Mouse (Mus musculus): Measurements from ENCODE around the gene Cep89. TPM values are rescaled to one million over a fixed set of nuclear protein-coding genes. Genes with fewer than 3 reads are reported as not detected.

Gene Cep89
- total and polyA plus RNA-seq, 2 experiments from 2014 or later = 7.7 to 27.6 TPM

DNA sequence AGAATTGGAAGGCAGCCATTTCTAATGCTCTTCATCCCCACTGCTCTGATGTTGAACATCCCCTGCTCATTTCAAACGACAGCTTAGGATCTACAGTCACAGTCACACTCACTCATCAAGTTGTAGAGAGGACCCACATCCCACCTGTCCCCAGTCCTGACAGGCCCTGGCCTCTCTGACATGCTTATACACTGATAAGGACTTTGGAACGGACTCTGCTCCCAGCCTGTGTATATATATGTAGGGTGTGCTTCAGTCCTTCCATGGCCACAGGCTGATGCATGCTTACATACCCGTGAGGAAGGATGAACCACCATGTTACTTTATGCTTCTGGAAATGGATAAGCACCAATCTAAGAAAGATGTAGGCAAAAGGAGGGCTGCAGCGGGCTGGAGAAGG, 64.1 kb downstream of the Cep89 start:
- Histone ChIP-seq H3K9me3 (ENCODE audit: low read length) (no peaks in the 10 kb centered on the region), H3K4me1 (ENCODE audit: insufficient read depth, low read length) (no peaks in the 10 kb centered on the region), H3K4me3 (ENCODE audit: low read depth, low read length) (no peak overlapping the region), H3K27me3 (ENCODE audit: insufficient read depth, low read length) (no peaks in the 10 kb centered on the region), H3K4me2 (ENCODE audit: low read depth, low read length, poor library complexity, severe bottlenecking) (no peak overlapping the region), H3K9ac (replicated peaks; ENCODE audit: low read length, poor library complexity, severe bottlenecking) (no peak overlapping the region), H3K36me3 (ENCODE audit: insufficient read depth, low read length) (peaks cover 4% of the 10 kb centered on the region; the same call in 1 of the 2 replicates), H3K27ac (ENCODE audit: low read depth, low read length) (no peak overlapping the region)
- 88% methylated on average over 4 of the region's 4 CpGs for WGBS
- TF ChIP-seq CTCF (IDR thresholded peaks at IDR 0.05) = no peak
- DNase-seq (ENCODE audit: low spot score) (no peak), ATAC-seq (ENCODE audit: low FRiP score) (no peak)

DNA sequence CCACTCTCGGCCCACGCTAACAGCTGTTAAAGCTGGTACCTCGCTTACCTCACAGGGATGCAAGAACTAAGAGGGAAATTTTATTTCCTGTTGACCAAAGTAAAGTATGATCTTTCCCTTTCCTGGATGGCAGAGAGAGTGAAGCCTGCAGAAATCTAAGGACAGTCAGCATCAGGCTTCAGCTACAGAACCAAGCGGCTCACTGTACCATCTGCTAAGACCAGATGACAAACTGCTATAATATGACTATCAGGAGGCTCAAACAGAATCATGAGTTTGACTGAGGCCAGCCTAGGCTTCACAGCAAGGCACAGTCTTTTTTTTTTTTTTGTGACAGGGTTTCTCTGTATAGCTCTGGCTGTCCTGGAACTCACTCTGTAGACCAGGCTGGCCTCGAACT, 68.2 kb downstream of the Cep89 start:
- Histone ChIP-seq H3K36me3 (ENCODE audit: insufficient read depth, low read length) (peaks cover 9% of the 10 kb centered on the region; the same call in 1 of the 2 replicates), H3K4me3 (ENCODE audit: low read depth, low read length) (no peak overlapping the region), H3K4me1 (ENCODE audit: insufficient read depth, low read length) (no peaks in the 10 kb centered on the region), H3K9me3 (ENCODE audit: low read length) (no peaks in the 10 kb centered on the region), H3K9ac (replicated peaks; ENCODE audit: low read length, poor library complexity, severe bottlenecking) (no peak overlapping the region), H3K27ac (ENCODE audit: low read depth, low read length) (no peak overlapping the region), H3K4me2 (ENCODE audit: low read depth, low read length, poor library complexity, severe bottlenecking) (no peak overlapping the region), H3K27me3 (ENCODE audit: insufficient read depth, low read length) (no peaks in the 10 kb centered on the region)
- WGBS = 97% methylated on average over 5 of the region's 5 CpGs
- no peak for DNase-seq (ENCODE audit: low spot score)
- no peak for TF ChIP-seq CTCF (IDR thresholded peaks at IDR 0.05)
- ATAC-seq (ENCODE audit: low FRiP score) = no peak

GRCm38 (mm10) chr7:35467856-35468255, 71.0 kb downstream of the Cep89 start:
- peaks cover 9% of the 10 kb centered on the region; the same call in 1 of the 2 replicates for H3K36me3 ChIP-seq (ENCODE audit: insufficient read depth, low read length)
- H3K9me3 ChIP-seq (ENCODE audit: low read length) = no peaks in the 10 kb centered on the region
- H3K4me3 ChIP-seq (ENCODE audit: low read depth, low read length) = no peak overlapping the region
- no peaks in the 10 kb centered on the region for H3K27me3 ChIP-seq (ENCODE audit: insufficient read depth, low read length)
- ATAC-seq (ENCODE audit: low FRiP score) (no peak), DNase-seq (ENCODE audit: low spot score) (no peak)
- H3K4me2 ChIP-seq (ENCODE audit: low read depth, low read length, poor library complexity, severe bottlenecking) = no peak overlapping the region
- 62% methylated on average over 2 of the region's 2 CpGs for WGBS
- H3K27ac ChIP-seq (ENCODE audit: low read depth, low read length) = no peak overlapping the region
- no peak overlapping the region for H3K9ac ChIP-seq (replicated peaks; ENCODE audit: low read length, poor library complexity, severe bottlenecking)
- H3K4me1 ChIP-seq (ENCODE audit: insufficient read depth, low read length) = no peaks in the 10 kb centered on the region
- no peak for TF ChIP-seq CTCF (IDR thresholded peaks at IDR 0.05)

GRCm38 (mm10) chr7:35470794-35471193, 74.0 kb downstream of the Cep89 start:
- Histone ChIP-seq H3K4me3 (ENCODE audit: low read depth, low read length) (no peak overlapping the region), H3K27ac (ENCODE audit: low read depth, low read length) (no peak overlapping the region), H3K27me3 (ENCODE audit: insufficient read depth, low read length) (no peaks in the 10 kb centered on the region), H3K36me3 (ENCODE audit: insufficient read depth, low read length) (peaks cover 5% of the 10 kb centered on the region; the same call in 1 of the 2 replicates), H3K4me2 (ENCODE audit: low read depth, low read length, poor library complexity, severe bottlenecking) (no peak overlapping the region), H3K9ac (replicated peaks; ENCODE audit: low read length, poor library complexity, severe bottlenecking) (no peak overlapping the region), H3K4me1 (ENCODE audit: insufficient read depth, low read length) (no peaks in the 10 kb centered on the region), H3K9me3 (ENCODE audit: low read length) (no peaks in the 10 kb centered on the region)
- DNase-seq (ENCODE audit: low spot score) (no peak), ATAC-seq (ENCODE audit: low FRiP score) (no peak)
- 45% methylated on average over 4 of the region's 4 CpGs for WGBS
- TF ChIP-seq CTCF (IDR thresholded peaks at IDR 0.05) = no peak

DNA sequence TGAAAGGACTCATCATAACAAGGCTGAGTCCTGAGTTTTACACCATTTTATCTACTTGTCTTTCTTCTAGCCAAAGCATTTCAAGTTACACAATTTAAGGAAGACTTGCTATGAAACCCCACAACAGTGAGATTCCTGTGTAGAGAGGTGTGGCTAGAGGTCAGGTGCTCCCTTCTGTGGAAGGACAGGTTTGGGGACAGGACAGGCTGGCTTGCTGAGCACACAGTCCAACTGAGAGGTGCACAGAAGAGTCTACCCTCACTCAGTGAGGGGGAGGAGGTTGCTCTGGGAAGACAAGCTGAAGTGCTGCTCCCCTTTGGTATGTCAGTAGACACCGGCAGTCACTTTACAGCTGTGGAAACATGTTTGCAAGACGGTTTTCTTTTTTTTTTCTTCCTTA, 79.6 kb downstream of the Cep89 start:
- H3K4me3 ChIP-seq (ENCODE audit: low read depth, low read length) = no peak overlapping the region
- no peak overlapping the region for H3K27ac ChIP-seq (ENCODE audit: low read depth, low read length)
- no peaks in the 10 kb centered on the region for H3K9me3 ChIP-seq (ENCODE audit: low read length)
- no peak overlapping the region for H3K4me2 ChIP-seq (ENCODE audit: low read depth, low read length, poor library complexity, severe bottlenecking)
- no peak for ATAC-seq (ENCODE audit: low FRiP score)
- no peaks in the 10 kb centered on the region for H3K27me3 ChIP-seq (ENCODE audit: insufficient read depth, low read length)
- no peak overlapping the region for H3K9ac ChIP-seq (replicated peaks; ENCODE audit: low read length, poor library complexity, severe bottlenecking)
- no peaks in the 10 kb centered on the region for H3K36me3 ChIP-seq (ENCODE audit: insufficient read depth, low read length)
- no peaks in the 10 kb centered on the region for H3K4me1 ChIP-seq (ENCODE audit: insufficient read depth, low read length)
- no peak for DNase-seq (ENCODE audit: low spot score)
- no peak for TF ChIP-seq CTCF (IDR thresholded peaks at IDR 0.05)
- 81% methylated on average over 2 of the region's 2 CpGs for WGBS

GRCm38 (mm10) chr7:35485126-35485525, 88.3 kb downstream of the Cep89 start:
- ATAC-seq (ENCODE audit: low FRiP score) (no peak), DNase-seq (ENCODE audit: low spot score) (no peak)
- Histone ChIP-seq H3K36me3 (ENCODE audit: insufficient read depth, low read length) (no peaks in the 10 kb centered on the region), H3K4me1 (ENCODE audit: insufficient read depth, low read length) (no peaks in the 10 kb centered on the region), H3K9me3 (ENCODE audit: low read length) (no peaks in the 10 kb centered on the region), H3K27ac (ENCODE audit: low read depth, low read length) (no peak overlapping the region), H3K4me2 (ENCODE audit: low read depth, low read length, poor library complexity, severe bottlenecking) (no peak overlapping the region), H3K4me3 (ENCODE audit: low read depth, low read length) (no peak overlapping the region), H3K27me3 (ENCODE audit: insufficient read depth, low read length) (no peaks in the 10 kb centered on the region), H3K9ac (replicated peaks; ENCODE audit: low read length, poor library complexity, severe bottlenecking) (no peak overlapping the region)
- no peak for TF ChIP-seq CTCF (IDR thresholded peaks at IDR 0.05)
- 82% methylated on average over 2 of the region's 2 CpGs for WGBS
